Mouse (Mus musculus) CD4-positive helper T cell, adult 2 months (primary cell): Measurements from ENCODE around the gene Gm20716.
A peak's percentile ranks its signal among the peaks of the same experiment; 100 is the strongest.
"Not testable (repeated sequence)": the region's sequence is repeated elsewhere in the genome, so short reads cannot be mapped to it uniquely, and the experiment has no call there.

Experiments used
- DNase-seq: peaks from one replicate; pipeline ENCODE4 v3.0.0-alpha.2; 2012; ENCODE audit warnings: low read depth, missing footprints, low spot score

Gm20716 gene

GRCm38 (mm10) chr2:168166750-168167460 lies 63.3 kb downstream of the Gm20716 start:
- DNase-seq, result no peak

DNA sequence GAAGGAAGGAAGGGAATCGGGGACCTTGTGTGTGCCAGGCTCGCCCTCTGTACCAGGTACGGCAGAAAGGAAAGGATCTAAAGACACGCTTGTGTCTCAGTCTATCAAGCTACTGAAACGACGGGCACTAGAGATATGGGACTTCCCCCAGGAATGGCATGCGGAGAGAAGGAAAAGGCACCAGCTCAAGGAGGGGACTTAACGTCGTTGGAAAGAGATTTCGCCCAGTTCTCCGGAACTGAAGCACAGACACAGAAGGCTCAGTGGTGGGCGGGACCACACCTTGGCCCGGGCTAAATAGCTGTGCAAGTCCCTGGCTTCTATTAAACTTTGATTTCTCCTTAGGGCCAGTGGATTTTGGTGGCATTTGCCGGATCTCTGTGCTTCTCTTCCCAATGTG lies 68.2 kb downstream of the Gm20716 start:
- DNase-seq, result peak; percentile 14

- no peak for DNase-seq
These were observed 68.6 kb downstream of the Gm20716 start for GRCm38 (mm10) chr2:168161514-168161971.

GRCm38 (mm10) chr2:168160370-168160930 lies 69.7 kb downstream of the Gm20716 start:
- no peak for DNase-seq

- DNase-seq, result peak; percentile 65
These were observed 71.1 kb downstream of the Gm20716 start for GRCm38 (mm10) chr2:168158911-168159711.

DNA sequence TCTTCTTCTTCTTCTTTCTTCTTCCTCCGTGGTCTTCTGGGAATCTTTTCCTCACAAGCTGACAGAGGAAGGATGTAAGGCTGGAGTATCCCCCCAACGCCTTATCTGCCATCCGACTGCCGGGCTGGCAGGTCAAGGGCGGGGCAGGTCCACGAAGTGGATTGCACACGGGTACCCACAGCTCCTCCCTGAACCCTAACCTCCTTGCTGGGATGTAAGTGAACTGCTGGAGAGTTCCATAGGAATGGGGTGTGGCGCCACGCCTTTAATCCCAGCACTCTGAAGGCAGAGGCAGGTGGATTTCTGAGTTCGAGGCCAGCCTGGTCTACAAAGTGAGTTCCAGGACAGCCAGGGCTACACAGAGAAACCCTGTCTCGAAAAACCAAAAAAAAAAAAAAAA lies 72.2 kb downstream of the Gm20716 start:
- DNase-seq, result not testable (repeated sequence)

DNA sequence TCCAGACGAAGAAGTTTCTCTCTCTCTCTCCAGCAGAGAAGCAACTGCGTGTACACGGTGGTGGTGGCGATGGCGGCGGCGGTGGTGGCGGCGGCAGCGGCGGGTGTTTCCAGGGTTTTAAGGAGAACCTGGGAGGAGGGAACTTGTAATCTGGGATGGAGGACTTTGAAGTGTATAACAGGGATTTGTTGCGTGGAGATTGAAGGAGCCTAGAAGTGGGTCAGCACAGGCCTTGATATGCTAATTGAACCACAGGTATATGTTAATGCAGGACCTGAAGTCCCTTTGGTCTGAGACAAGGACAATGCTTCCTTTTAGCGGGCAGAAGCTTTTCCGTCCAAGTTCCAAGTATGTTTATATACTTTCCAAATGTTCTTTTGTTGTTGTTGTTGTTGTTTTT lies 73.8 kb downstream of the Gm20716 start:
- no peak for DNase-seq

- no peak for DNase-seq
These were observed 74.5 kb downstream of the Gm20716 start for GRCm38 (mm10) chr2:168155666-168156065.

DNA sequence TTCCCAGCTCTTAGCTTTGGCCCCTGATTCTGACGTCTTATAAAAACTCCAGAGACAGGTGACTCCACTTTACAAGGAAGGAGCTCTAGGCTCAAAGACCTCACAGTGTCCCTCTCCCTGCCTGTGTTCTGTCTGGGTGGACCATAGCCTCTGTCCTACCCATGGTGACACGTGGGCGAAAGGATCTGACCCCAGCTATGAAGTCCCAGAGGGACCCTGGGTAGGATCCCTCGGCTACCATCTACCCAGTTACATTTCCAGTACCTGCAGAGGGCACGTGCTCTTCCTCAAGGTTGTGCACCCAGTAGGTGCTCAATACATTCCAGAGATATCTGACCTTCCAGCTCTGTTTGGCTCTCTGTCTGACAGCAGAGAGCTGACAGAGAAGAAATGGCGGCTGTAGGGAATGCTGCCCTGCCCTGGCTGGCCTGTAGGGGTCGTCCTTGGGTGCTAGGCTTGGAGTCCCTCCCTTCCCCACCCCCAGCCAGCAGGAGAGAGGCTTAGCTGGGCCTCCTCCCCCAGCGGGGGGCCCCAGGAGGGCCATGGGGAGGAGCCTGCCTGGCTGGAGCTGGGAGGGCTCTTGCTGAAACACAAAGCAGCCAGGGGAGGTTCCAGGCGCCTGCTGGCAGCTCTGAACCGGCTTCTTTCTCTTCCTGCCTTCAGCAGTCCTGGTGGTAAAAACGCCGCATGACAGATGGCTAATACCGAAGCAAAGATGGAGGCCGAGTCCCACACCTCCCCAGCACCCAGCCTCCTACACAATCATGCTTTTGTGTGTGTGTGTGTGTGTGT lies 75.9 kb downstream of the Gm20716 start:
- peak; percentile 91 for DNase-seq

- no peak for DNase-seq
These were observed 80.9 kb downstream of the Gm20716 start for GRCm38 (mm10) chr2:168149241-168149640.

DNA sequence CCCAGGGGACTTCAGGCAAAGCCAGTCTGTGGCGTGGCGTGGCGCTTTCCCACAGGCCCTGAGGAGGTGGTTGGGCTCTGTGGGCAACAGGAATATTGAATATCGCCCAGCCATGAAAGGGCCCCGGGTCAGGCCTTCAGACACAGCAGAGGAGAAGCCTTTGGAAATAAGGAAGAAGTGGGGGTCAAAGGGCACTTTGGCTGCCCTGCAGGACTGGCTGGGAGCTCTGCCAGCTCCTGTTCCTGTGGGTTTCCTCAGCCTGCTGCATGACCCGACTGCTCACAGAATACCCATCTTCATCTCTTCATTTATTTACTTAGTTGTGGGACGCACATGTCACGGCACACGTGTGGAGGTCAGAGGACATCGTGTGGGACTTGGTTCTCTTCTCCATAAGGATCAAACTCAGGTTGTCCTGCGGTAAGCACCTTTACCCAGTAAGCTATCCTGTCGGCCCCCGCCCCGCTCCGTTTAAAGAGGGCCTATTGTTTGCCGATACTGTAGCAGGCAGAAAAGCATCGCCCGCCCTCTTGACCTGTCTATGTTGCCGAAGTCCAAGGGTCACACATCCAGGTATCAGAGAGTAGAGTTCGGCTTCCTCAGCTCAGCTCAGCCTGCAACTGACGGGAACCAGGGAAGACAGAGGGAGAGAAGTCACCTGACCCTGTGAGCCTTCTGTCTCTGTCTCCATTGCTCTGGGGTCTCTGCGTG lies 82.3 kb downstream of the Gm20716 start:
- no peak for DNase-seq

GRCm38 (mm10) chr2:168145437-168145836 lies 84.7 kb downstream of the Gm20716 start:
- no peak for DNase-seq

GRCm38 (mm10) chr2:168143794-168144193 lies 86.4 kb downstream of the Gm20716 start:
- DNase-seq, result no peak

GRCm38 (mm10) chr2:168137161-168137560 lies 93.0 kb downstream of the Gm20716 start:
- DNase-seq, result no peak
